Mouse (Mus musculus) thymus, postnatal 10 days (tissue): ENCODE measurements around the gene Map3k3.
"Not testable (repeated sequence)": the region's sequence is repeated elsewhere in the genome, so short reads cannot be mapped to it uniquely, and the experiment has no call there.

Experiments
- DNase-seq, 2 experiments: peaks; one replicate each; pipeline ENCODE4 v3.0.0; 2021; ENCODE audit warnings: low spot score in 2 of 2

The Map3k3 gene

GRCm38 (mm10) chr11:106076321-106076720, 8.1 kb upstream of the Map3k3 start:
- DNase-seq: peak; percentile 46 to 81

GRCm38 (mm10) chr11:106084911-106085561, 623 bp downstream of the Map3k3 start:
- peak; percentile 69 to 70 for DNase-seq

- DNase-seq: no peak
Measured at GRCm38 (mm10) chr11:106098223-106098622, 13.8 kb downstream of the Map3k3 start.

- no peak for DNase-seq
Measured at GRCm38 (mm10) chr11:106102866-106103265, 18.5 kb downstream of the Map3k3 start.

- DNase-seq: no peak
Measured at GRCm38 (mm10) chr11:106106047-106106587, 21.7 kb downstream of the Map3k3 start.

- DNase-seq: no peak
Measured at GRCm38 (mm10) chr11:106111688-106112087, 27.3 kb downstream of the Map3k3 start.

- no peak for DNase-seq
Measured at GRCm38 (mm10) chr11:106122221-106122620, 37.8 kb downstream of the Map3k3 start.

- DNase-seq: peak; percentile 17 to 29
Measured at GRCm38 (mm10) chr11:106122736-106123135, 38.3 kb downstream of the Map3k3 start.

- DNase-seq: no peak
Measured at GRCm38 (mm10) chr11:106124784-106125183, 40.4 kb downstream of the Map3k3 start.

GRCm38 (mm10) chr11:106125827-106126226, 41.4 kb downstream of the Map3k3 start:
- no peak for DNase-seq

GRCm38 (mm10) chr11:106126727-106127373, 42.4 kb downstream of the Map3k3 start:
- not testable (repeated sequence) for DNase-seq

GRCm38 (mm10) chr11:106129477-106129876, 45.1 kb downstream of the Map3k3 start:
- no peak for DNase-seq

- DNase-seq: no peak
Measured at GRCm38 (mm10) chr11:106132516-106132915, 48.1 kb downstream of the Map3k3 start.

GRCm38 (mm10) chr11:106134580-106135528, 50.4 kb downstream of the Map3k3 start:
- DNase-seq: no peak

GRCm38 (mm10) chr11:106151219-106151618, 66.8 kb downstream of the Map3k3 start:
- no peak for DNase-seq

- DNase-seq: no peak
Measured at GRCm38 (mm10) chr11:106152132-106152531, 67.7 kb downstream of the Map3k3 start.

GRCm38 (mm10) chr11:106154091-106154490, 69.7 kb downstream of the Map3k3 start:
- DNase-seq: no peak

GRCm38 (mm10) chr11:106154770-106155169, 70.4 kb downstream of the Map3k3 start:
- DNase-seq: no peak

GRCm38 (mm10) chr11:106155761-106156160, 71.3 kb downstream of the Map3k3 start:
- no peak for DNase-seq

- no peak for DNase-seq
Measured at GRCm38 (mm10) chr11:106156257-106156656, 71.8 kb downstream of the Map3k3 start.

- no peak for DNase-seq
Measured at GRCm38 (mm10) chr11:106157154-106157553, 72.7 kb downstream of the Map3k3 start.
